Mouse (Mus musculus) monocyte, adult 5-6 weeks (primary cell): ENCODE data around the gene Adap1. TPM values are rescaled to one million over a fixed set of nuclear protein-coding genes. Genes with fewer than 3 reads are reported as not detected.

Source experiments
- ATAC-seq: fragments of 153-309, 156-312 bp; replicated peaks from 2 replicates; pipeline ENCODE4 v1.8.0; 2017; ENCODE audit warnings: mild to moderate bottlenecking; ENCODE audit not compliant: low TSS enrichment, insufficient number of reproducible peaks, severe bottlenecking, poor library complexity, low FRiP score
- total RNA-seq: library from RNA; stranded (forward); fragments of 200-1000, 200-491, 200-594 nt; gene quantifications from 3 replicates; pipeline ENCODE4 v1.2.3, GENCODE M21; 2017

Adap1 gene
- total RNA-seq, 1 experiment from 2014 or later: 72.6 TPM

GRCm38 (mm10) chr5:139294089-139294488 lies 31.3 kb downstream of the Adap1 start:
- no peak for ATAC-seq

GRCm38 (mm10) chr5:139291811-139292560 lies 33.4 kb downstream of the Adap1 start:
- no peak for ATAC-seq

- no peak for ATAC-seq
Observed at GRCm38 (mm10) chr5:139290467-139291259, 34.8 kb downstream of the Adap1 start.

GRCm38 (mm10) chr5:139288591-139288990 lies 36.8 kb downstream of the Adap1 start:
- ATAC-seq: no peak

DNA sequence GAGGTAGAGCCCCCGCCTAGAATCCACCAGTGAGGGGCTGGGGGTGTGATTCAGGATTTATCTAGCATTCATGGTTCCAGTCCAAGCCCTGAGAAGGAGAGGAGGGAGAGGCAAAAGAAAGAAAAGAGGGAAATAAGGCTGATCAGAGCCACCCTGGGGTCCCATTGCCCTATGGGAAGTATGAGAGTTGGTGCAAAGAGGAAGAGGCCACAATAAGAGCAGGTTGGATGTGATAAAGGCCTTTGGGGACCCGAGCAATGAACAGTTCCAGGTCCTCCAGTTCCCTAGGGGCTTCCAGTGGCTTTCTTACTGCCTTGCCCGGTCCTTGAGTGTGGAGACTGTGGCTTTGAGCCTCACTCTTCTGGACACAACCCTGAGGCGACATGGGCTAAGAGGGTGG lies 37.6 kb downstream of the Adap1 start:
- no peak for ATAC-seq

- ATAC-seq: peak; percentile 65
Observed at GRCm38 (mm10) chr5:139287099-139287498, 38.3 kb downstream of the Adap1 start.

- no peak; the same call in 1 of the 2 replicates for ATAC-seq
Observed at GRCm38 (mm10) chr5:139286142-139286941, 39.1 kb downstream of the Adap1 start.

DNA sequence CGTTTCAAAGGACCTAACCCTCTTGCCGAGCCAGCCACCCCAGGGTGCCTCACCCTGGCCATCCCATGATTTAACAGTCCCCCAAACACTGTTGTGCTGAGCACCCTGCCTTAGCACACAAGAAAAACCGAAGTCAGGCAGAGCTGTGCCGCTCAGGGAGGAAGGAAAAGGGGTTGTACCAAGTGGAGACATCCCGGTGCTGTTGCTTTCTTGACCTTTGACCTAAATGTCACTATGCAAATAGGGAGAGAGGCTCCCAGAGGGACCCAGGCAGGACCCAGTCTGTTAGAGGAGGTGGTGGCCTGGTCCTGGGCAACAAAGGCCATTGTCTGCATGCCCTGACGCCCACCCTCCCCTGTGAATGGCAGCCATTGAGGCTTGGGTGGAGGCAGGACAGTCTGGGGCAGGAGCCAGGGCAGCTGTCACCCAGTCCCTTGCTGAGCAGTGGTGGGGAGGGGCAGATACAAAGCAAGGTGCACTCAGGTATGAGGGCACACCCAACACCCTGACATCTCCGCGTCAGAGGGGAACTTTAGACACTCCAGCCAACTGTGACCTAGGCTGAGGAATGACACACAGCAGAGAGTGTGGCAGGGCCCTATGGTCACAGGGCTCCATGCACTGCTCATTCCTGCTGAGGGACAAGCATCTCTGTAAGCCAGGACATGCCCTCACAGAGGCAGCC lies 39.9 kb downstream of the Adap1 start:
- peak; percentile 14; the same call in 1 of the 2 replicates for ATAC-seq

DNA sequence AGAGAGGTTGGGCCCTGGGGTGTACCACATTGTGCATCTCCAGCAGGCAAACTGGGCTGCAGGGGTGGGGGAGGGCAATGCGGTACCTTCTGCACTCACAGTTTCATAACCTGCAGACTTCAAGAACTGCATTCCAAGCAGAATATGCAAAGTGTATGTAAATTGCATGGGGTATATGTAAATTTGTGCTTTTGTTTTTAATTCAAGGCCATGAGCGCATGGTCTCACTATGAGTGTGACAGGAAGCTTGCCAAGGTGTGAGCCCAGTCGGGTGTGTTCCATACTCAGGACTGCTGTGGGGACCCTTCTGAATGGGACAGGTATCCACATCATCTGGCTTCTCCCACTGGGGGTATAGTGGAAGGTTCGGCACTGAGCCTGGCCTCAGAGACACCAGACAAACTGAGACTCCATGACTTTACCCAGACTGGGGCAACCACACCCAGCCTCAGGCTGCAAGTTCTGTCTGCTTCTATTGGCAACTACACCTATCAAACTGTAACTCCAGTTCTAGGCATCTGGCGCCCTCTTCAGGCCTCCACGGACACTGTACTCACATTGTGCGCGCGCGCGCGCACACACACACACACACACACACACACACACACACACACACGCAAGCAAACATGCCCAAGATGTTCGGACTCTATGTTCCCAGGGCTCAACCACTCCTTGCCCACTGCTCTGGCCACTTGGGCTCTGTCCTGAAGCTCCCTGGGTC lies 41.8 kb downstream of the Adap1 start:
- no peak for ATAC-seq

DNA sequence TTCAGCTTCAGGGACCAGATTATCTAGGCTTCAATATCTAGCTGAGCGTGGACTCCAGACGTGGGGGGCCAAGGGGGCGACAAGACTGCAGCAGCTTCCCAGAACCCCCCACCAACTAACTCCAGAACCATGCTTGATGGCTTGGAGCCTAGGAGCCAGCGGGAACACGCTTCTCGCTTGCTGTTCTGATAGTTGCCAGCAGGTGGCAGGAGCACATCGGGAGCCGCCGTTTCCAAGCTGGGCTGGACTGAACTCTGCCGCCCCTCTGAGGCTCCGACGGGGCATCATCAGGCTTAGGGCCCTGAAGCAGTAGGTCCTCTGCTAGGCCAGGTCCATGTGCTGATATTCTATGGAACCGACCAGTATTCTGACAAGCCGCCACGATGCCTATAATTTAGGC lies 43.2 kb downstream of the Adap1 start:
- ATAC-seq: peak; percentile 69

DNA sequence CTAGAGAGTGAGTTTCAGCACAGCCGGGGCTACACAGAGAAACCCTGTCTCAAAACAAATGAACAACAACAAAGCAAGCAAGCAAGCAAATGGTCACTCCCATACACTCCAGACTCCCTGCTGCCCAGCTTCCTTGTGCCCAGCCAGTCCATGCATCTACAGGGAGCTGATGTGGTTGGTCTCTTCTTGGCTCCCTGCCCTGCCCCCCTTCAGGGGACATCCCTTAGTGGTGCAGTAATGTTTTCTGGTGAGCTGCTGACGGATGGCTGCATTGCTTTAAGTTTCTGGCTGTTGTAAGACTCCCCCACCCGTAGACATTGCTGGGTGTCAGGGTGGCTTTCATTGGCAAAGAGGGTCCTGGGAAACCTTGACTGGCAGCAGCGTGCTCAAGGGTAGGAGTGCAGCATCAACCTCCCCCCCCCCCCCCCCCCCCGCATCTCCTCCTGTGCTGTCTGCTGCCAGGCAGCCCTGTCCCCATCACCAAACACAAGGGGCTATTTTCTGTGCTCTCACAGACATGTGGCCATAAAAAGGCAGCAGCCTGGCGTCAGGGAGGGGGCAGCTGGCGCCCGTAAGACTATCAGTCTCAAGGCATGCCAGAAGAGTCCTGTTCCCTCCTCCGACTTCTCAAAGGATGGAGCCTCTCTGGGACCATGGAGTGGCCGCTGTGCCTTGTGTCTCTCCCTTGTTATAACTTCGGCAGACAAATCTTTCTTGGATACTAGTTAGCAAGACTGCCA lies 43.9 kb downstream of the Adap1 start:
- ATAC-seq: no peak

DNA sequence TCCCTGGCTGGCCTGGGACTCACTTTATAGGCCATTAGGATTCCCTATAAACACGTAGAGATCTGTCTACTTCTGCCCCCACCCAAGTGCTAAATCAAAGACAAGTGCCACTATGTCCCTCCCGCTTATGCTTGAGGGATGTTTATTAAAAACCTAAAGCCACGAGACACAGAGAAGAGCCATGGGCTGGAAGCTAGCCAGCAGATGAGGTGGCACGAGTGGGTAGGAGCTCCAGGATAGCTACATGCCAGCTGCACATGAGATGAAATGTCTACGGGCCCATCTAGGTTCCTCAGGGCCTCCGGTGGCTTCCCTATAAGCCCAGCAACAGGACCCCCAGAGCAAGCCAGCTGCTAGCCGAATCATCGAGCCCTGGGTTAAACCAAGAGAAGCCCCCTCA lies 48.1 kb downstream of the Adap1 start:
- ATAC-seq: no peak

DNA sequence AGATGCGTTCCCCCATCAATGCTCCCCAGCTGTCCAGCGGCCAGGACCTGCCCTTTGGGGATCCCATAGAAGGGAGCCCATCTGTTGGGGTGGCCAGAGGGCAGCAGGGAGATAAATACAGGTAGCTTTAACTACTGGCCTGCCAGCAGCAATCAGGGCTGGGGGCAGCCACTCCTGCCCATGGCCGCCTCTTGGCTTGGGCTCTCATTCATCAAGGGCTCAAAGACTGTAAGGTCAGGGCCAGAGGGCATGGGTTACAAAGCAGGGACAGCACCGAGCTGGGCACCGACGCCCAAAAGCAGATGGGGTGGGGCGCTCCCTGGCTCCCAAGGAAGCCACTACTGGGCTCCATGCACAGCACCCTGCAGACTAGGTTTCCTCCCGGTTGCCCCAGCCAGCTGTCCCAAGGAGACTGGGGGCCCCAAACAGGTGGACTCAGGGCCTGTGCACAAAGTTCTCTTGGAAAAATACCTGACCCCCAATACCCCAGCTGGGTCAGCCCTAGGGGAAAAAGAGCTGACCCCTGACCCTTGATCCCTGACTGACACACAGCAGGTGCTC lies 53.3 kb downstream of the Adap1 start:
- ATAC-seq: no peak

- ATAC-seq: no peak
Observed at GRCm38 (mm10) chr5:139270806-139271521, 54.5 kb downstream of the Adap1 start.

DNA sequence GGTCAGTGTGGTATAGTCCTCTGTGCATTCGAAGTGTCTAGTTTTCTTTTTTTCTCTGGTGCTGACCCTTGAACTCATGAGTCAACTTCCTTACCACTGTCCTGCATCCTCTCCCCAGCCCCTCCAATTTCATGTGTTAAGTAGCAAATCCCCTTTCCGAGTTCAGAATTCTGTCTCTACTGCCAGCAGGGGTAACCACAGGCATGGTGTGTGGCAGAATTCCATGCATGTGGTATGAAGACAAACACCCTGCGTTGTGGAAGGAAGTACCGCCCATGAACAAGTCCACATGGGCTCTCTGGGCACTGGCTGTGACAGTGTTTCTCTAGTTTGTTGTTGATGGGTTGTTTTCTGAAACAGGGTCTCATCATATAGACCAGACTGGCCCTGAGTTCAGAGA lies 57.8 kb downstream of the Adap1 start:
- no peak for ATAC-seq

DNA sequence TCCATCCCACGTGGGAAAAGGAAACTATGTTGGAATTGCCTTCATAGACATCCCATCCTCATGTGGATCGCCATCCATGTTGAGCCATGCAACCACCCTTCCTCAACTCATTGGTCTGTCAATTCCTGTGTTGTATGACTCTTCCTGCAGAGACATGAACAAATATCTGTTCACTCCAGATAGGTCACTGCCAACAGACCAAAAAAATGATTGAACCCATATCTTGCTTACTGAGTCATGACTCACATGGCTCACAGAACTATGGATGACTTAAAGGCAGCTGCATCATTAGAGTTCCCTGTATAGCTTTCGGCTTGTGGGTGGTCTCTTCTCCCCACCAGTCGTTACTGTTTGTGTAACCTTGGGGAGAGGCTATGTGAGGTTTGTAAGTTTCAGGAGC lies 64.0 kb downstream of the Adap1 start:
- ATAC-seq: no peak

DNA sequence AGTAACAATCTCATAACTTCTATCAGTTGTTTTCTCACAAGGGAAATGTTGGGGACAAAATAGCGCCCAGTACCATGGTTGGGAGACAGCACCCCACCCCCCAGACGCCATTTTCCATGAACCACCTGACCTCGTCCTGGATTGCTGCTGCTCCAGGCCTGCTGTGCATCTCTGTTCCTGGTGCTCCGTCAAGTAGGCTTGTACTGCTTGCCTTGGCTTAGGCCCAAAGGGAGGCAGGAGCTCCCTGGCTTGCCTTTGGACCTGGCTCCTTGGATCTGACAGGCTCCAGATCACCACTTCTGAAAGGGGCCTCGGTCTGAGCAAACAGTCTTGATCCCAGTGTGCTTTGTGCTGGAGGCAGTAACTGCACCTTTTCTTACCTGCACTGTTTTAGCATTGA lies 65.6 kb downstream of the Adap1 start:
- ATAC-seq: no peak
